Mouse (Mus musculus) G1E (cell line): ENCODE measurements around the gene Ugt1a7c. TPM values are rescaled to one million over a fixed set of nuclear protein-coding genes. Genes with fewer than 3 reads are reported as not detected.

Experiments
- ATAC-seq: 2 replicates; pipeline ENCODE4 v1.8.0; 2016; ENCODE audit warnings: mild to moderate bottlenecking; ENCODE audit not compliant: insufficient number of reproducible peaks, poor library complexity, low FRiP score, severe bottlenecking; ENCODE audit errors: extremely low read depth
- DNase-seq: peaks from one replicate; pipeline ENCODE4 v3.0.0; 2012; ENCODE audit warnings: low spot score
- H3K27me3 ChIP-seq: 2 replicates; pipeline ENCODE4 v1.6.1; 2012; ENCODE audit warnings: mild to moderate bottlenecking, low read length, inconsistent platforms; ENCODE audit not compliant: insufficient read depth
- H3K36me3 ChIP-seq: replicated peaks from 2 replicates; pipeline ENCODE3; 2012; ENCODE audit warnings: mild to moderate bottlenecking, inconsistent platforms
- H3K4me1 ChIP-seq: 2 replicates; pipeline ENCODE4 v1.6.1; 2012; ENCODE audit warnings: low read depth, low read length, inconsistent platforms, mixed read lengths; ENCODE audit not compliant: insufficient read depth
- H3K4me3 ChIP-seq: 2 replicates; pipeline ENCODE4 v1.5.1; 2012; ENCODE audit warnings: low read depth, mild to moderate bottlenecking, inconsistent platforms, low read length, moderate library complexity, mixed read lengths
- H3K9me3 ChIP-seq: replicated peaks from 2 replicates; pipeline ENCODE4 v1.6.1; 2012; ENCODE audit warnings: inconsistent platforms
- CTCF ChIP-seq: IDR thresholded peaks from 2 replicates; pipeline ENCODE4 v1.5.1; 2012; ENCODE audit warnings: low read depth, low read length, inconsistent platforms, mixed read lengths
- GATA1 ChIP-seq: IDR thresholded peaks from 2 replicates; pipeline ENCODE4 v1.6.1; 2012; ENCODE audit warnings: borderline replicate concordance, low read length, inconsistent platforms, mixed read lengths
- GATA2 ChIP-seq: IDR thresholded peaks from 2 replicates; pipeline ENCODE4 v1.6.1; 2012; ENCODE audit warnings: low read depth, low read length, inconsistent platforms, borderline replicate concordance
- POLR2AphosphoS5 ChIP-seq: IDR thresholded peaks from 2 replicates; pipeline ENCODE4 v1.6.1; 2012; ENCODE audit warnings: low read depth, low read length, inconsistent platforms; ENCODE audit not compliant: insufficient replicate concordance
- TAL1 ChIP-seq: conservative IDR thresholded peaks from 2 replicates; pipeline ENCODE4 v1.6.1; 2012; ENCODE audit warnings: low read depth, low read length, inconsistent platforms, mixed read lengths
- polyA plus RNA-seq: library from polyadenylated mRNA; stranded (reverse); fragments of >175 nt; gene quantifications from 2 replicates; pipeline ENCODE4 v1.2.3, GENCODE M21; 2012
- total RNA-seq, 2 experiments: library from RNA; stranded (forward) in 1 of 2; stranded (reverse) in 1 of 2; fragments of 200-1000 nt in 1 of 2; fragments of >200 nt in 1 of 2; fragmentation: Nextera tagmentation in 1 of 2; gene quantifications; 2 replicates each; pipeline ENCODE4 v1.2.3; 2014 to 2017

Gene Ugt1a7c
- total and polyA plus RNA-seq, 3 experiments = 0.18 to 4.5 (median 0.30) TPM

GRCm38 (mm10) chr1:88230421-88230820 is 135.6 kb downstream of the Ugt1a7c start:
- no peaks in the 10 kb centered on the region for H3K9me3 ChIP-seq
- ATAC-seq (no peak), DNase-seq (no peak)

GRCm38 (mm10) chr1:88230981-88231802 is 136.3 kb downstream of the Ugt1a7c start:
- ATAC-seq (no peak), DNase-seq (no peak)
- no peaks in the 10 kb centered on the region for H3K36me3 ChIP-seq
- peaks cover 6% of the 10 kb centered on the region; the same call in 1 of the 2 replicates for H3K27me3 ChIP-seq
- TF ChIP-seq TAL1 (no peak), GATA1 (no peak), GATA2 (no peak), POLR2AphosphoS5 (no peak)
- H3K9me3 ChIP-seq = no peaks in the 10 kb centered on the region
- H3K4me1 ChIP-seq = no peaks in the 10 kb centered on the region
- no peak overlapping the region for H3K4me3 ChIP-seq

More at GRCm38 (mm10) chr1:88230421-88230820, 135.6 kb downstream of the Ugt1a7c start:
- H3K27me3 ChIP-seq = peaks cover 6% of the 10 kb centered on the region; the same call in 1 of the 2 replicates
- no peak overlapping the region for H3K4me3 ChIP-seq
- TF ChIP-seq TAL1 = no peak
- TF ChIP-seq CTCF = no peak
- 0 out of 2 replicates have a peak, but pooled peaks have one; percentile 24 for TF ChIP-seq POLR2AphosphoS5
- no peak for TF ChIP-seq GATA2
- TF ChIP-seq GATA1 = no peak
- H3K4me1 ChIP-seq = no peaks in the 10 kb centered on the region
- no peaks in the 10 kb centered on the region for H3K36me3 ChIP-seq

GRCm38 (mm10) chr1:88231803-88232499 is 137.1 kb downstream of the Ugt1a7c start:
- no peaks in the 10 kb centered on the region for H3K9me3 ChIP-seq
- ATAC-seq (no peak), DNase-seq (no peak)
- no peaks in the 10 kb centered on the region for H3K4me1 ChIP-seq
- no peak for TF ChIP-seq CTCF
- no peak for TF ChIP-seq TAL1
- TF ChIP-seq POLR2AphosphoS5 = no peak
- TF ChIP-seq GATA2 = no peak
- TF ChIP-seq GATA1 = no peak
- peaks cover 6% of the 10 kb centered on the region; the same call in 1 of the 2 replicates for H3K27me3 ChIP-seq
- no peak overlapping the region for H3K4me3 ChIP-seq
- H3K36me3 ChIP-seq = no peaks in the 10 kb centered on the region

GRCm38 (mm10) chr1:88232664-88233380 is 138.0 kb downstream of the Ugt1a7c start:
- TF ChIP-seq GATA1 (no peak), POLR2AphosphoS5 (no peak), TAL1 (no peak), GATA2 (no peak), CTCF (no peak)
- Histone ChIP-seq H3K36me3 (no peaks in the 10 kb centered on the region), H3K27me3 (peaks cover 9% of the 10 kb centered on the region; the same call in 1 of the 2 replicates), H3K4me3 (no peak overlapping the region), H3K9me3 (no peaks in the 10 kb centered on the region), H3K4me1 (no peaks in the 10 kb centered on the region)
- DNase-seq (no peak), ATAC-seq (no peak)

- H3K4me1 ChIP-seq = no peaks in the 10 kb centered on the region
- ATAC-seq (no peak), DNase-seq (no peak)
- no peaks in the 10 kb centered on the region for H3K36me3 ChIP-seq
- H3K27me3 ChIP-seq = peaks cover 9% of the 10 kb centered on the region; the same call in 1 of the 2 replicates
- TF ChIP-seq GATA2 (no peak), CTCF (no peak), TAL1 (no peak), POLR2AphosphoS5 (no peak), GATA1 (no peak)
- no peak overlapping the region for H3K4me3 ChIP-seq
- H3K9me3 ChIP-seq = peaks cover 2% of the 10 kb centered on the region; the same call in 1 of the 2 replicates
These were observed 138.8 kb downstream of the Ugt1a7c start for GRCm38 (mm10) chr1:88233421-88234247.
